ENCODE assay signal across 8 mouse cellular contexts in the genomic region with DNA sequence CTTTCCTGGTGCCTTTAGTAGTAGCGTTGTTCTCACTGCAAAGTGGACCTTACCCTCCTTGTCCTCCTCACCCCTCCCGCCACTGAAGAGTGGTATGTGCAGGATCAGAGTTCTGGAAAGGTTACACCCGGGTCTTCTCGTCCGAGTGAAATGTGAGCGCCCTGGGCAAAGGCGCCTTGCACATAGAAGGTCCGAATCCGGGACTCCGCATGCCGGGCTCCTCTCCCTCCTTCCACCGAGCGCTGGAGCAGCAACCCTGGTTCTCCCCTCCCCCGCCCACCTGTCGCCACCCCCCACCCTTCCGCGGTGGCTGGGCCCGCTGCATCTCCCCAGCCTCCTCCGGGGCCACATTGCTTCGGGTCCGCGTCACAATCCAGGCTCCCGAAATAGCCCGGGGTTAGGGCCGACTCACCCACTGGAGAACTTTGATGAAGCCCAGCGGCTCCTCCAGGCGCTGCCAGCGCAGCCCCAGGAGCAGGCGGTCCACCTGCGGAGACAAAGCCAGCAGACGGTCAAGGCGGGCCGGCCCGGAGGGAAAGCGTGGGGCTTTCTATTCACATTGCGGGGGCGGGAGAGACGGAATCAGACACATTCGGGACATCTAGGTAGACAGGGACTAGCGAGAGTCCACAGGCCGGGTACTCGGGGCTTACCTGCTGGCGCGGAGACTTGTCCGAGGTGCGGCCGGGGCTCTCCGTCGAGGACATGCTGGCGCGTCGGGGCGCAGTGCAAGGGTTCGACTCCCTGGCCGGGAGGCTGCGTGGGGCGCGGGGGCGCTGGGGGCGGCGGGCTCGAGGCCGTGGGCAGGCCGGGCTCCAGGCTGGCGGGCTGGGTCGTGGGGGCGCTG. TPM values are rescaled to one million over a fixed set of nuclear protein-coding genes. Genes with fewer than 3 reads are reported as not detected.
A peak's percentile ranks its signal among the peaks of the same experiment; 100 is the strongest.
DNase-seq lines count a peak whose midpoint lies in the region; ATAC-seq and TF ChIP-seq lines count a peak whose summit lies in the region.

No protein-coding gene starts in this region.

- H3K27me3 ChIP-seq in neural tube, embryonic 14.5 days (ENCODE audit: control insufficient read depth, insufficient read depth, low read length) = peaks cover 30% of the 10 kb centered on the region

- H3K36me3 ChIP-seq in neural tube, embryonic 14.5 days (ENCODE audit: control insufficient read depth, insufficient read depth, low read length) = no peaks in the 10 kb centered on the region

- no peaks in the 10 kb centered on the region for H3K4me1 ChIP-seq in bone marrow macrophage, adult 2 months (ENCODE audit: control insufficient read depth, insufficient read depth, low read length)
- peaks cover 8% of the 10 kb centered on the region; the same call in 1 of the 2 replicates for H3K4me1 ChIP-seq in neural tube, embryonic 14.5 days (ENCODE audit: control insufficient read depth, insufficient read depth, low read length)

- no peak for DNase-seq in frontal cortex, postnatal 14 days (ENCODE audit: low spot score in 2 of 2)
- DNase-seq in gastrocnemius, postnatal 25 days = peak; percentile 89
- peak; percentile 67 to 90 for DNase-seq in kidney, postnatal 25 days

- H3K9me3 ChIP-seq in neural tube, embryonic 14.5 days (ENCODE audit: control insufficient read depth, low read length) = no peaks in the 10 kb centered on the region

- H3K4me3 ChIP-seq in bone marrow macrophage, adult 2 months (ENCODE audit: insufficient read depth, low read length) = peak overlapping the region; percentile 46
- peak overlapping the region; percentile 29 for H3K4me3 ChIP-seq in neural tube, embryonic 14.5 days (ENCODE audit: low read depth, low read length)

- TF ChIP-seq POLR2A in bone marrow macrophage, adult 2 months (IDR thresholded peaks at IDR 0.05; ENCODE audit: borderline replicate concordance, low read depth, low read length) = no peak

- H3K9ac ChIP-seq in neural tube, embryonic 14.5 days (replicated peaks; ENCODE audit: low read depth, low read length) = 0 out of 2 replicates have a peak overlapping the region, but pooled peaks have one; percentile 21

- peak; percentile 45 for ATAC-seq in frontal cortex, adult (ENCODE audit: low TSS enrichment)
- peak; percentile 44; the same call in 1 of the 2 replicates for ATAC-seq in neural tube, embryonic 14.5 days (ENCODE audit: low read depth)
- no peak for ATAC-seq in monocyte, adult 5-6 weeks (replicated peaks; ENCODE audit: insufficient number of reproducible peaks, low FRiP score, low TSS enrichment, poor library complexity, severe bottlenecking)
- ATAC-seq in erythroblast, adult 5-6 weeks (replicated peaks; ENCODE audit: low FRiP score, poor library complexity, severe bottlenecking) = no peak

- no peak overlapping the region for H3K27ac ChIP-seq in bone marrow macrophage, adult 2 months (ENCODE audit: insufficient read depth, low read depth, low read length)
- H3K27ac ChIP-seq in neural tube, embryonic 14.5 days (ENCODE audit: low read depth, low read length) = no peak overlapping the region

- peak overlapping the region; percentile 58 for H3K4me2 ChIP-seq in neural tube, embryonic 14.5 days (ENCODE audit: low read depth, low read length)

- no peak for TF ChIP-seq CTCF in bone marrow macrophage, adult 2 months (IDR thresholded peaks at IDR 0.05; ENCODE audit: low read depth, low read length)

- WGBS in neural tube, embryonic 14.5 days = 2% methylated on average over 66 of the region's 67 CpGs

RNA-seq across cellular contexts. Expression of a gene that starts 0.5 kb away (rescaled TPM):
- polyA plus RNA-seq in bone marrow macrophage, adult 2 months (2012; ENCODE audit: insufficient read depth, insufficient read length, missing spikeins) = not detected in 2 replicates
- total RNA-seq in gastrocnemius, postnatal 25 days (2021) = 100 to 1,000 TPM; 596 to 597 TPM
- 0.14 and 0.32 TPM in 2 replicates for polyA plus RNA-seq in neural tube, embryonic 14.5 days (2014; fragmentation: Nextera tagmentation; extraction: Ambion mirVana)
- not detected in 3 replicates for total RNA-seq in monocyte, adult 5-6 weeks (2017)
- not detected in 2 replicates for total RNA-seq in erythroblast, adult 5-6 weeks (2015; ENCODE audit: low replicate concordance)
- not detected in 2 replicates for total RNA-seq in erythroblast, adult 5-6 weeks (2017; ENCODE audit: low replicate concordance)

RNA-seq across cellular contexts. Expression of a gene that starts 15.2 kb away (rescaled TPM):
- polyA plus RNA-seq in bone marrow macrophage, adult 2 months (2012; ENCODE audit: insufficient read depth, insufficient read length, missing spikeins) = 5.6 and 6.4 TPM in 2 replicates
- 1 to 10 TPM; 6.1 to 6.5 TPM for total RNA-seq in gastrocnemius, postnatal 25 days (2021)
- 22.0 and 24.0 TPM in 2 replicates for polyA plus RNA-seq in neural tube, embryonic 14.5 days (2014; fragmentation: Nextera tagmentation; extraction: Ambion mirVana)
- 4.0 to 7.1 TPM (median 6.8 TPM) in 3 replicates for total RNA-seq in monocyte, adult 5-6 weeks (2017)
- total RNA-seq in erythroblast, adult 5-6 weeks (2015; ENCODE audit: low replicate concordance) = 0.58 and 0.84 TPM in 2 replicates
- total RNA-seq in erythroblast, adult 5-6 weeks (2017; ENCODE audit: low replicate concordance) = 0.56 and 1.4 TPM in 2 replicates

RNA-seq across cellular contexts. Expression of a gene that starts 24.9 kb away (rescaled TPM):
- 10.1 and 11.6 TPM in 2 replicates for polyA plus RNA-seq in bone marrow macrophage, adult 2 months (2012; ENCODE audit: insufficient read depth, insufficient read length, missing spikeins)
- total RNA-seq in gastrocnemius, postnatal 25 days (2021) = 1 to 10 TPM; 2.7 TPM
- polyA plus RNA-seq in neural tube, embryonic 14.5 days (2014; fragmentation: Nextera tagmentation; extraction: Ambion mirVana) = 2.0 and 2.3 TPM in 2 replicates
- total RNA-seq in monocyte, adult 5-6 weeks (2017) = 13.0 to 22.3 TPM (median 15.0 TPM) in 3 replicates
- total RNA-seq in erythroblast, adult 5-6 weeks (2015; ENCODE audit: low replicate concordance) = 0.63 and 1.3 TPM in 2 replicates
- 1.1 and 1.7 TPM in 2 replicates for total RNA-seq in erythroblast, adult 5-6 weeks (2017; ENCODE audit: low replicate concordance)

RNA-seq across cellular contexts. Expression of a gene that starts 30.8 kb away (rescaled TPM):
- polyA plus RNA-seq in bone marrow macrophage, adult 2 months (2012; ENCODE audit: insufficient read depth, insufficient read length, missing spikeins) = 128 and 156 TPM in 2 replicates
- 10 to 100 TPM; 48.6 to 50.5 TPM for total RNA-seq in gastrocnemius, postnatal 25 days (2021)
- polyA plus RNA-seq in neural tube, embryonic 14.5 days (2014; fragmentation: Nextera tagmentation; extraction: Ambion mirVana) = 243 TPM in 2 replicates
- total RNA-seq in monocyte, adult 5-6 weeks (2017) = 137 to 139 TPM (median 138 TPM) in 3 replicates
- total RNA-seq in erythroblast, adult 5-6 weeks (2015; ENCODE audit: low replicate concordance) = 39.8 and 54.5 TPM in 2 replicates
- total RNA-seq in erythroblast, adult 5-6 weeks (2017; ENCODE audit: low replicate concordance) = 49.6 and 55.6 TPM in 2 replicates

RNA-seq across cellular contexts. Expression of a gene that starts 39.8 kb away (rescaled TPM):
- polyA plus RNA-seq in bone marrow macrophage, adult 2 months (2012; ENCODE audit: insufficient read depth, insufficient read length, missing spikeins) = 3.3 and 5.7 TPM in 2 replicates
- 10 to 100 TPM; 21.3 to 23.3 TPM for total RNA-seq in gastrocnemius, postnatal 25 days (2021)
- polyA plus RNA-seq in neural tube, embryonic 14.5 days (2014; fragmentation: Nextera tagmentation; extraction: Ambion mirVana) = 11.2 TPM in 2 replicates
- total RNA-seq in monocyte, adult 5-6 weeks (2017) = 3.7 to 6.2 TPM (median 4.2 TPM) in 3 replicates
- total RNA-seq in erythroblast, adult 5-6 weeks (2015; ENCODE audit: low replicate concordance) = not detected in 2 replicates
- total RNA-seq in erythroblast, adult 5-6 weeks (2017; ENCODE audit: low replicate concordance) = 0.77 TPM in 1 of 2 replicates, not detected in the other

Comparison
In these comparisons a context has a peak if more than half of its experiments do, and no peak if none do; other contexts are left out.
1. ATAC-seq: peak in frontal cortex, adult (single experiment) and neural tube, embryonic 14.5 days (single experiment); none in monocyte, adult 5-6 weeks (single experiment) and erythroblast, adult 5-6 weeks (single experiment).
2. DNase-seq: peak in gastrocnemius, postnatal 25 days (single experiment) and kidney, postnatal 25 days (2 of 2); none in frontal cortex, postnatal 14 days (0 of 2).
3. RNA of a gene that starts 0.5 kb away (total RNA-seq): 596 to 597 TPM in gastrocnemius, postnatal 25 days; not detected in monocyte, adult 5-6 weeks and not detected in erythroblast, adult 5-6 weeks; every median in the first group is over 100 times any median in the second.